Mouse (Mus musculus) MEL (cell line): Measurements from ENCODE around the gene Egfl8.

ENCODE experiments used
- CHD1 ChIP-seq: IDR thresholded peaks from 2 replicates; pipeline ENCODE4 v1.6.1; 2012; ENCODE audit warnings: low read depth, mild to moderate bottlenecking, inconsistent platforms, low read length, improper control_type of control experiment
- CTCF ChIP-seq, 3 experiments: IDR thresholded peaks in 2 of 3; conservative IDR thresholded peaks in 1 of 3; 2 replicates each; pipeline ENCODE4 v1.5.1; 2011 to 2012; ENCODE audit warnings: low read length in 3 of 3, low read depth in 2 of 3, mild to moderate bottlenecking in 2 of 3, improper control_type of control experiment in 1 of 3, inconsistent platforms in 1 of 3, mixed read lengths in 1 of 3, moderate library complexity in 1 of 3; ENCODE audit not compliant: control insufficient read depth in 1 of 3, insufficient read depth in 1 of 3, poor library complexity in 1 of 3, severe bottlenecking in 1 of 3
- EP300 ChIP-seq, 2 experiments: IDR thresholded peaks; 2 replicates each; pipeline ENCODE4 v1.6.1; 2011; ENCODE audit warnings: improper control_type of control experiment in 2 of 2, low read length in 2 of 2, low read depth in 1 of 2, mild to moderate bottlenecking in 1 of 2
- MAFK ChIP-seq: IDR thresholded peaks from 2 replicates; pipeline ENCODE4 v1.6.1; 2011; ENCODE audit warnings: low read depth, mild to moderate bottlenecking, low read length, improper control_type of control experiment, borderline replicate concordance
- MYC ChIP-seq: IDR thresholded peaks from 2 replicates; pipeline ENCODE4 v1.6.1; 2011; ENCODE audit warnings: low read depth, mild to moderate bottlenecking, low read length, improper control_type of control experiment, moderate library complexity
- POLR2A ChIP-seq, 2 experiments: IDR thresholded peaks; 2 replicates each; pipeline ENCODE4 v1.6.1; 2011 to 2012; ENCODE audit warnings: low read length in 2 of 2, mild to moderate bottlenecking in 2 of 2, control low read depth in 1 of 2, improper control_type of control experiment in 1 of 2, low read depth in 1 of 2, moderate library complexity in 1 of 2; ENCODE audit not compliant: control insufficient read depth in 1 of 2, insufficient read depth in 1 of 2, poor library complexity in 1 of 2
- TCF12 ChIP-seq: IDR thresholded peaks from 2 replicates; pipeline ENCODE4 v1.6.1; 2014; ENCODE audit warnings: low read depth, mild to moderate bottlenecking, inconsistent platforms, low read length, improper control_type of control experiment, moderate library complexity
- ZKSCAN1 ChIP-seq: IDR thresholded peaks from 2 replicates; pipeline ENCODE4 v1.6.1; 2012; ENCODE audit warnings: low read depth, mild to moderate bottlenecking, inconsistent platforms, low read length, improper control_type of control experiment, moderate library complexity

DNA sequence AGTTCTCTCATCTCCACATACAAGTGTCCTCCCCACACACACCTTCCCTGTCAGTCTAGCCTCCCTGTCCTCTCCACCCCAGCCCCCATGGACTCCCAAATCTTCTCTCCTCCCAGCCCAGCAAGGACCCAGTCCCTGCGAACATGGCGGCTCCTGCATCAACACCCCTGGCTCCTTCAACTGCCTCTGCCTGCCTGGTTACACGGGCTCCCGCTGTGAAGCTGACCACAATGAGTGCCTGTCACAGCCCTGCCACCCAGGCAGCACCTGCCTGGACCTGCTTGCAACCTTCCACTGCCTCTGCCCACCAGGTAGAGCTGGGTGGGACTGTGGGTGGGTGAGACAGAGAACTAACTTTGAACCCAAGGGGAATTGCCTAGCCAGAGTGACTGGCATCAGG, 45.9 kb downstream of the Egfl8 start:
- no peak for TF ChIP-seq EP300 (IDR thresholded peaks at IDR 0.05; ENCODE audit: low read depth in 1 of 2, low read length in 2 of 2)
- no peak for TF ChIP-seq MAFK
- no peak for TF ChIP-seq POLR2A (IDR thresholded peaks at IDR 0.05; ENCODE audit: control insufficient read depth in 1 of 2, insufficient read depth in 1 of 2, low read depth in 1 of 2, low read length in 2 of 2, poor library complexity in 1 of 2)
- TF ChIP-seq CTCF (IDR thresholded peaks at IDR 0.05 in 2 of 3, conservative IDR thresholded peaks at IDR 0.05 in 1 of 3; ENCODE audit: control insufficient read depth in 1 of 3, insufficient read depth in 1 of 3, low read depth in 2 of 3, low read length in 3 of 3, poor library complexity in 1 of 3, severe bottlenecking in 1 of 3) = no peak
- TF ChIP-seq ZKSCAN1 = no peak
- TF ChIP-seq CHD1 = no peak
- no peak for TF ChIP-seq TCF12
- no peak for TF ChIP-seq MYC
